13 mouse cellular contexts compared by ENCODE assay signal in genomic region chr4:155024170-155025010, GRCm38 (mm10). TPM values are rescaled to one million over a fixed set of nuclear protein-coding genes. Genes with fewer than 3 reads are reported as not detected.
DNase-seq lines count a peak whose midpoint lies in the region; ATAC-seq and TF ChIP-seq lines count a peak whose summit lies in the region.
"Had no signal": no experiment of that assay in that cellular context is flagged by ENCODE, and none has a peak within 500 bp of the region (broad histone marks: within the 10 kb centered on the region; RNA-seq: fewer than 3 reads in every experiment).

No protein-coding gene starts in this region.

- peak overlapping the region; percentile 32; the same call in 1 of the 2 replicates for H3K27ac ChIP-seq in left cerebral cortex, adult 2 months
- H3K27ac ChIP-seq in hindbrain, embryonic 12.5 days = peak overlapping the region; percentile 62; the same call in 1 of the 2 replicates
- no peak overlapping the region; the same call in 1 of the 2 replicates for H3K27ac ChIP-seq in midbrain, embryonic 16.5 days (ENCODE audit: low read length)

- no peak for DNase-seq in left cerebral cortex, adult 2 months (ENCODE audit: extremely low spot score in 1 of 2, low spot score in 2 of 2)
- DNase-seq in left cerebral cortex, postnatal 14 days (ENCODE audit: low spot score in 2 of 2) = no peak
- DNase-seq in cerebellum, postnatal 25 days = peak; percentile 89 to 92
- DNase-seq in urinary bladder, adult 18-20 months (ENCODE audit: low spot score in 2 of 2) = no peak
- DNase-seq in yolk sac, embryonic 10.5 days (ENCODE audit: low spot score) = no peak
- DNase-seq in B cell, adult 2 months = no peak
- DNase-seq: heart, adult 11 months; heart, postnatal 36 days; kidney, adult 9 months; lung, embryonic 14.5 days had no signal

- no peak overlapping the region for H3K9ac ChIP-seq in hindbrain, embryonic 12.5 days
- H3K9ac ChIP-seq in midbrain, embryonic 16.5 days (ENCODE audit: low read depth, low read length) = no peak overlapping the region
- H3K9ac ChIP-seq: lung, embryonic 14.5 days had no signal

- WGBS in hindbrain, embryonic 12.5 days = 82% methylated on average over 11 of the region's 11 CpGs
- 62% methylated on average over 11 of the region's 11 CpGs for WGBS in midbrain, embryonic 16.5 days

- no peak for ATAC-seq in hindbrain, embryonic 12.5 days (ENCODE audit: low FRiP score)
- ATAC-seq in midbrain, embryonic 16.5 days = 0 out of 2 replicates have a peak, but pooled peaks have one; percentile 30

- H3K27me3 ChIP-seq in hindbrain, embryonic 12.5 days = no peaks in the 10 kb centered on the region; the same call in 1 of the 2 replicates
- H3K27me3 ChIP-seq in midbrain, embryonic 16.5 days (ENCODE audit: control insufficient read depth, insufficient read depth, low read depth, low read length) = no peaks in the 10 kb centered on the region

- H3K9me3 ChIP-seq in hindbrain, embryonic 12.5 days (replicated peaks) = no peaks in the 10 kb centered on the region
- H3K9me3 ChIP-seq in midbrain, embryonic 16.5 days (replicated peaks; ENCODE audit: control insufficient read depth, low read length, poor library complexity, severe bottlenecking) = no peaks in the 10 kb centered on the region

- intact Hi-C loops in left cerebral cortex, adult 2 months (cut with DNase I) = no loop called here
- intact Hi-C loops in left cerebral cortex, postnatal 14 days (cut with DNase I) = no loop called here

- no peak overlapping the region for H3K4me2 ChIP-seq in hindbrain, embryonic 12.5 days (replicated peaks)
- no peak overlapping the region for H3K4me2 ChIP-seq in midbrain, embryonic 16.5 days (ENCODE audit: low read length)
- H3K4me2 ChIP-seq: lung, embryonic 14.5 days had no signal

- H3K36me3 ChIP-seq in hindbrain, embryonic 12.5 days = no peaks in the 10 kb centered on the region
- H3K36me3 ChIP-seq in midbrain, embryonic 16.5 days (ENCODE audit: control insufficient read depth, insufficient read depth, low read length) = no peaks in the 10 kb centered on the region

- H3K4me3 ChIP-seq in left cerebral cortex, adult 2 months = no peak overlapping the region
- H3K4me3 ChIP-seq in hindbrain, embryonic 12.5 days = no peak overlapping the region
- no peak overlapping the region for H3K4me3 ChIP-seq in midbrain, embryonic 16.5 days (ENCODE audit: low read depth, low read length)

- H3K4me1 ChIP-seq in hindbrain, embryonic 12.5 days = peaks cover 36% of the 10 kb centered on the region
- peaks cover 8% of the 10 kb centered on the region; the same call in 1 of the 2 replicates for H3K4me1 ChIP-seq in midbrain, embryonic 16.5 days (ENCODE audit: control insufficient read depth, insufficient read depth, low read length)

- no peak for TF ChIP-seq CTCF in left cerebral cortex, adult 2 months (IDR thresholded peaks at IDR 0.05)

RNA-seq across cellular contexts. Expression of gene Plch2, which starts 32.2 kb away (rescaled TPM):
- 10 to 100 TPM; 83.4 to 90.2 TPM for total RNA-seq in left cerebral cortex, adult 2 months (2021)
- total RNA-seq in left cerebral cortex, postnatal 14 days (2021) = 10 to 100 TPM; 50.2 to 50.5 TPM
- polyA plus RNA-seq in hindbrain, embryonic 12.5 days (2016; fragmentation: Nextera tagmentation; extraction: Ambion mirVana) = 5.0 and 5.5 TPM in 2 replicates
- polyA plus RNA-seq in midbrain, embryonic 16.5 days (2015; fragmentation: Nextera tagmentation; extraction: Ambion mirVana) = 23.3 and 25.4 TPM in 2 replicates
- total RNA-seq: heart, postnatal 36 days; monocyte, adult 5-6 weeks had no signal

RNA-seq across cellular contexts. Expression of gene Pex10, which starts 42.4 kb away (rescaled TPM):
- total RNA-seq in left cerebral cortex, adult 2 months (2021) = 10 to 100 TPM; 17.4 to 18.3 TPM
- total RNA-seq in left cerebral cortex, postnatal 14 days (2021) = 10 to 100 TPM; 21.2 to 23.1 TPM
- 18.0 and 18.4 TPM in 2 replicates for polyA plus RNA-seq in hindbrain, embryonic 12.5 days (2016; fragmentation: Nextera tagmentation; extraction: Ambion mirVana)
- 22.2 and 22.8 TPM in 2 replicates for polyA plus RNA-seq in midbrain, embryonic 16.5 days (2015; fragmentation: Nextera tagmentation; extraction: Ambion mirVana)

Comparison
In these comparisons a context has a peak if more than half of its experiments do, and no peak if none do; other contexts are left out.
1. DNase-seq: peak in cerebellum, postnatal 25 days (2 of 2); none in left cerebral cortex, adult 2 months (0 of 2), left cerebral cortex, postnatal 14 days (0 of 2), urinary bladder, adult 18-20 months (0 of 2), yolk sac, embryonic 10.5 days (single experiment) and B cell, adult 2 months (0 of 2).